Mouse (Mus musculus) Patski (cell line): Measurements from ENCODE around the gene Dglucy. TPM values are rescaled to one million over a fixed set of nuclear protein-coding genes. Genes with fewer than 3 reads are reported as not detected.

Experiments used
- ATAC-seq: fragments of 100-300 bp; one replicate; pipeline ENCODE4 v1.8.0; 2021
- CTCF ChIA-PET: fragments of 350-600 bp; sonication (Branson Sonifier 250); formaldehyde crosslinking; loops from one replicate; lab custom pipeline; 2022; ENCODE audit warnings: inconsistent platforms; lab: Charles Lee
- POLR2A ChIA-PET: fragments of 350-600 bp; sonication (Branson Sonifier 250); formaldehyde crosslinking; loops from one replicate; lab custom pipeline; 2022; ENCODE audit warnings: antibody characterized with exemption, inconsistent platforms; lab: Charles Lee
- DNase-seq: peaks from one replicate; pipeline ENCODE4 v3.0.0-alpha.2; 2011; ENCODE audit warnings: low read depth, low spot score
- H3K27me3 ChIP-seq: fragments of 371-371 bp; one replicate; pipeline ENCODE4 v1.5.1; 2021
- CTCF ChIP-seq: fragments of 100-300 bp; IDR thresholded peaks from one replicate; pipeline ENCODE4 v1.5.1; 2021
- in situ Hi-C: fragments of 300-500 bp; cut with MboI; formaldehyde crosslinking; loops from 3 replicates; pipeline ENCODE4 v1.11.1; 2018; ENCODE audit warnings: low pct_unique_long_range_greater_than_20kb, mixed read lengths
- polyA plus RNA-seq: library from polyadenylated mRNA; unstranded; gene quantifications from one replicate; pipeline ENCODE4 v1.2.3, GENCODE M21; 2021

Dglucy gene
- polyA plus RNA-seq, 1 experiment from 2014 or later: 17.9 TPM

DNA sequence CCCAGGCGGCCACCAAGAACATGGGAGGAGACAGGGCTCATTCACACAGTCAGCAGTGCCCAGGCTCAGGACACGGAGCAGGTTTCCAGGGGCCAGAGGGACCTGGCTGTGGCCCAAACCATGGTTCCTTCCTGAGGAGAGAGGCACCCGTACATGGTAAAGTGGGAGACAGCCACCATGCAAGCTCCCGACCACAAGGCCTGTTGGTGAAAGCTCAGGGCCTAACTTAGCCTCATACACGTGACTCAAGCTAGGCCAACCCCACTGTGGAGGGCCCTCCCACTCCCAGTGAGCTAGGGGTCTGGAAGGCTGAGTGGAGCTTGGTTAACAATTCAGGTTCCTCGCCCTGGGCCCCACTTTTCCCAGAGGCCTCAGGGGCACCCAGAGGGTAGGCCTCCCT is 99.1 kb downstream of the Dglucy start:
- DNase-seq (no peak), ATAC-seq (no peak)
- ChIA-PET CTCF (no interaction called here), POLR2A (no interaction called here)
- no peak for TF ChIP-seq CTCF
- H3K27me3 ChIP-seq: no peaks in the 10 kb centered on the region
- in situ Hi-C loops: no loop called here

DNA sequence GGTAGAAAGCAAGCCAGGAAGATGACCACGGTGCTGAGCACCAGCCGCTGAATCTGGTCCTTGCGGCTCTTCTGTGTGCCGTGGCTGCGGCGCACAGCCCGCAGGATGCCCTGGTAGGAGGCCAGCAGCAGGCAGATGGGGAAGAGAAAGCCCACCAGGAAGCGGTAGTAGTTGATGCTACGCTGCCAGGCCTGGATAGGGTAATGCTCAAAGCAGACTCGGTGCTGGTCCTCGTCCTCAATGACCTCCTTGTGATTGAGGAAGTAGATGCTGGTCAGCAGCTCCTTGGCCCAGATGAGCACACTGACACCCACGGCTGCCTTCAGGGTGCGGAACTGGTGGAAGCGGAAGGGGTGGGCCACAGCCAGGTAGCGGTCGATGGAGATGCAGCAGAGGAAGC is 99.7 kb downstream of the Dglucy start:
- CTCF ChIA-PET: no interaction called here
- ATAC-seq (no peak), DNase-seq (no peak)
- POLR2A ChIA-PET: no interaction called here
- H3K27me3 ChIP-seq: no peaks in the 10 kb centered on the region
- TF ChIP-seq CTCF: no peak
- in situ Hi-C loops: no loop called here

- ATAC-seq (no peak), DNase-seq (no peak)
- TF ChIP-seq CTCF: no peak
- CTCF ChIA-PET: no interaction called here
- POLR2A ChIA-PET: no interaction called here
- H3K27me3 ChIP-seq: no peaks in the 10 kb centered on the region
- in situ Hi-C loops: no loop called here
These were observed 104.3 kb downstream of the Dglucy start for GRCm38 (mm10) chr12:100883168-100883567.

- in situ Hi-C loops: no loop called here
- CTCF ChIA-PET: no interaction called here
- POLR2A ChIA-PET: no interaction called here
- no peaks in the 10 kb centered on the region for H3K27me3 ChIP-seq
- no peak for TF ChIP-seq CTCF
- no peak for DNase-seq
- no peak for ATAC-seq
These were observed 106.7 kb downstream of the Dglucy start for GRCm38 (mm10) chr12:100885585-100885984.

DNA sequence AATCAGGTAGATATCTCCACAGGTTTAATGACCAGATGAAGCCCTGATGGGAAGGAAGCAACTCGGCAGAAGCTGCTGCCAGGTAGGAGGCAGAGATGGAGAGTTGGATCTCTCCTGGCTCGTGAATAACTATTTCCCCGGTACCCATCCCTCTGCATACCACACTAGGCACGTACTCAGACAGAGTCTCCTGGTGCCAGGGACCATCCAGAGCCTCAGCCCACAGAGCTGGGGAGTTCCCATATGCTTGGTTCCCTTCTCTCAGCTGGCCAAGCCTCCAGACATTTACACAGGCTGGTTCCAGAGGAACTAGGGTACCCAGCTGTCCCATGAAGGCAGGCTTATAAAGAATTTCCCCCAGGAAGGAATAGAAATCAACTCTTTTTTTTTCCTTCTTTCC is 108.0 kb downstream of the Dglucy start:
- H3K27me3 ChIP-seq: no peaks in the 10 kb centered on the region
- no peak for DNase-seq
- in situ Hi-C loops: no loop called here
- TF ChIP-seq CTCF: no peak
- no peak for ATAC-seq
- ChIA-PET POLR2A (no interaction called here), CTCF (no interaction called here)

DNA sequence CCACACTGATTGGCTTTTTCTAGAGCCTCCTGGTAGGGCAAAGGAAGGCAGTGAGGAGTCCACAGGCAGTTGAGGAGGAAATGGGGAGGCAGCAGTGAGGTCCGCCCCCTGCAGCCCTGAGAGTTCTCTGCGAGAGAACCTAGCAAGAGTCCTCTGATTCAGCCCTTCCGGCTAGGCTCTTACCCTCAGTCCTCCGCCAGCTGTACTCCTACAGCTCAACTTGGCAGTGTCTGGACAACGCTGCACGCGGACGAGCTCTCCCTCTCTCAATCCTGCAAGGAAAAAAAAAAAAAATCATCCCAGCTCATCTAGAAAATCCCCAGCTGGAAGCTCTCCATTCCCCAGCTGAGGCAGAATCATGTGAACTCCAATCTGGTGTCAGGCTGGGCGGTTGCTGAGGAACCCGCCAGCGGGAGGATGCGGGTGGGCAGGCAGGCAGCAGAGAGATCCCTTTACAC is 109.0 kb downstream of the Dglucy start:
- no peak for TF ChIP-seq CTCF
- in situ Hi-C loops: no loop called here
- ATAC-seq: no peak
- ChIA-PET POLR2A (no interaction called here), CTCF (no interaction called here)
- H3K27me3 ChIP-seq: no peaks in the 10 kb centered on the region
- no peak for DNase-seq

GRCm38 (mm10) chr12:100890548-100890947 is 111.7 kb downstream of the Dglucy start:
- ATAC-seq: no peak
- CTCF ChIA-PET: no interaction called here
- POLR2A ChIA-PET: no interaction called here
- in situ Hi-C loops: no loop called here
- no peak for TF ChIP-seq CTCF
- no peaks in the 10 kb centered on the region for H3K27me3 ChIP-seq
- DNase-seq: no peak

DNA sequence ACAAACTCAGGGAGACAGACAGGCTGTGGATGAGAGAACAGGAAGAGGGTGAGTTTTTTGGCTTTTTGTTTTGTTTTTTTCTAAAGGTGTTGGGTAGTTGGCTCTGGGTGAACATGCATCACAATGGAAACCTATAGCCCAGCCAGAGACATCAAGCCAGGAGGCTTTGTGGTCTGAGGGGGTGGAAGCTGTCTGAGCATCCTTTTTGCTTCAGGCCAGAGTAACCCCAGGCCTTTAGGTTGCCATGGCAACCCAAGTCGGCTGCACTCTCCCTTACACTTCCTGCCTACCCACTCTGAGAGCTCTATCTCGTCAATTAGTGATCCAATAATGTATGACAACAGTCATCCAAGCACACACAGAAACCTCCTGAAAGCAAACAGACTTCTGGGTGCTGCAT is 116.6 kb downstream of the Dglucy start:
- POLR2A ChIA-PET: no interaction called here
- no peak for TF ChIP-seq CTCF
- H3K27me3 ChIP-seq: peaks cover 12% of the 10 kb centered on the region
- in situ Hi-C loops: no loop called here
- ATAC-seq: no peak
- CTCF ChIA-PET: no interaction called here
- no peak for DNase-seq

GRCm38 (mm10) chr12:100896661-100897060 is 117.8 kb downstream of the Dglucy start:
- H3K27me3 ChIP-seq: peaks cover 12% of the 10 kb centered on the region
- DNase-seq: no peak
- in situ Hi-C loops: no loop called here
- ChIA-PET CTCF (no interaction called here), POLR2A (no interaction called here)
- ATAC-seq: no peak
- TF ChIP-seq CTCF: no peak

GRCm38 (mm10) chr12:100897736-100898650 is 119.1 kb downstream of the Dglucy start:
- ChIA-PET CTCF (interaction anchor here (0.9 kb wide), 1 partner anchor 43 kb away, joined by 3 read pairs; no protein-coding TSS in a partner anchor), POLR2A (no interaction called here)
- in situ Hi-C loops: no loop called here
- DNase-seq (peak; percentile 9), ATAC-seq (no peak)
- H3K27me3 ChIP-seq: peaks cover 12% of the 10 kb centered on the region
- TF ChIP-seq CTCF: no peak

GRCm38 (mm10) chr12:100899111-100899640 is 120.3 kb downstream of the Dglucy start:
- H3K27me3 ChIP-seq: peaks cover 12% of the 10 kb centered on the region
- ATAC-seq (peak; percentile 28), DNase-seq (no peak)
- CTCF ChIA-PET: no interaction called here
- no peak for TF ChIP-seq CTCF
- POLR2A ChIA-PET: no interaction called here
- in situ Hi-C loops: no loop called here
